Mouse (Mus musculus) testis, adult 2 months (tissue): ENCODE measurements around the gene Ell.

Experiments used
- CTCF ChIP-seq: fragments of 200-500 bp; IDR thresholded peaks from 2 replicates; pipeline ENCODE4 v1.5.1; 2012; ENCODE audit warnings: low read depth, mild to moderate bottlenecking, inconsistent platforms, low read length, moderate library complexity; ENCODE audit not compliant: control insufficient read depth, insufficient read depth, insufficient replicate concordance
- POLR2A ChIP-seq: fragments of 200-500 bp; IDR thresholded peaks from 2 replicates; pipeline ENCODE4 v1.6.1; 2012; ENCODE audit warnings: low read depth, mild to moderate bottlenecking, inconsistent platforms, low read length, moderate library complexity; ENCODE audit not compliant: control insufficient read depth

GRCm38 (mm10) chr8:70599507-70600290 is 60.4 kb downstream of the Ell start:
- TF ChIP-seq CTCF = no peak
- no peak for TF ChIP-seq POLR2A
